ENCODE assay signal across 9 mouse cellular contexts in the genomic region with DNA sequence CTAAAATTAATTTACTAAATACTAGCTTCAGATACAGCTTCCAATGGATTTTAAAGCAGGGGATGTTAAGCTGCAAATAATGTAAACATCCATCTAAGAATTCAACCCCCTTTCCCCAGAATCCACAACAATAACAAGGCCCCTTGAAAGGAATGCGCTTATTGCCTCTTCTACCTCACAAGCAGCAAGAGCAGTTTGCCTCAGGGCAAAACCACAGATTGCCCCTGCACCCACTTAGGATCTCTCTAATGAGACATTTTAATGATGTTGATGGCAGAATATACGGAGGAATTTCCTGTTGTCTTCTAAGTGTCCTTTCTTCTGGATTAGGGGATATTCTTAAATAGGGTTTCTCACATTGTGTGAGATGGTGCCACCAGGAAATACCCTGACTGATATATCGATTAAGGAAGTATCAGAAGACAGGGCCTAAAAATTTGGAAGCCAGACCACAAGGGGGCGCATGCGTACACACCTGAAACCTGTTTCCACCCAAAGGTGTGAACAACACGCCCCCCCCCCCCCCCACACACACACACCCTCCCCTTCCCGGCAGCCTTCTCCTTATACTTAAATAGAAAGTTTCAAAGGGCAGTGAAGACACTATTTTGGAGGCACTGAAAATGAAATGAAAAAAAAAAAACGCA. TPM values are rescaled to one million over a fixed set of nuclear protein-coding genes. Genes with fewer than 3 reads are reported as not detected.
DNase-seq lines count a peak whose midpoint lies in the region; ATAC-seq and TF ChIP-seq lines count a peak whose summit lies in the region.
"Had no signal": no experiment of that assay in that cellular context is flagged by ENCODE, and none has a peak within 500 bp of the region (broad histone marks: within the 10 kb centered on the region; RNA-seq: fewer than 3 reads in every experiment).

No protein-coding gene starts in this region.

- peak overlapping the region; percentile 37 for H3K4me2 ChIP-seq in limb, embryonic 13.5 days (replicated peaks)
- no peak overlapping the region for H3K4me2 ChIP-seq in forebrain, embryonic 14.5 days (ENCODE audit: low read length)

- ATAC-seq in limb, embryonic 13.5 days (ENCODE audit: low FRiP score, low read depth), result no peak
- ATAC-seq in forebrain, embryonic 14.5 days, result no peak
- no peak for ATAC-seq in megakaryocyte, adult 5-6 weeks (ENCODE audit: poor library complexity, severe bottlenecking)

- no peak overlapping the region for H3K4me3 ChIP-seq in layer of hippocampus, adult 2 months
- H3K4me3 ChIP-seq in limb, embryonic 13.5 days, result peak overlapping the region; percentile 28
- no peak overlapping the region for H3K4me3 ChIP-seq in forebrain, embryonic 14.5 days (ENCODE audit: low read depth, low read length)

- 0 out of 2 replicates have a peak overlapping the region, but pooled peaks have one; percentile 37 for H3K27ac ChIP-seq in layer of hippocampus, adult 2 months
- peak overlapping the region; percentile 59 for H3K27ac ChIP-seq in limb, embryonic 13.5 days
- no peak overlapping the region for H3K27ac ChIP-seq in forebrain, embryonic 14.5 days (ENCODE audit: low read depth, low read length)

- H3K4me1 ChIP-seq in limb, embryonic 13.5 days, result peaks cover 13% of the 10 kb centered on the region
- H3K4me1 ChIP-seq in forebrain, embryonic 14.5 days (ENCODE audit: control insufficient read depth, insufficient read depth, low read length), result no peaks in the 10 kb centered on the region

- no peak for DNase-seq in layer of hippocampus, adult 2 months (ENCODE audit: low spot score in 2 of 2)
- no peak for DNase-seq in layer of hippocampus, postnatal 10 days (ENCODE audit: low spot score in 2 of 2)
- peak; percentile 35 for DNase-seq in R1 (ENCODE audit: low read depth, low spot score)
- DNase-seq in cerebellum, postnatal 25 days, result peak; percentile 29 to 58
- no peak for DNase-seq in forebrain, embryonic 14.5 days (ENCODE audit: low spot score)

- peak; percentile 52 for TF ChIP-seq CTCF in layer of hippocampus, adult 2 months (conservative IDR thresholded peaks at IDR 0.05)

- peaks cover 6% of the 10 kb centered on the region for H3K36me3 ChIP-seq in limb, embryonic 13.5 days
- no peaks in the 10 kb centered on the region for H3K36me3 ChIP-seq in forebrain, embryonic 14.5 days (ENCODE audit: control insufficient read depth, insufficient read depth, low read length)

- H3K9ac ChIP-seq in limb, embryonic 13.5 days, result no peak overlapping the region
- H3K9ac ChIP-seq in forebrain, embryonic 14.5 days (ENCODE audit: low read length), result no peak overlapping the region

- WGBS in limb, embryonic 13.5 days, result 47% methylated on average over 8 of the region's 8 CpGs
- WGBS in forebrain, embryonic 14.5 days, result 45% methylated on average over 8 of the region's 8 CpGs

- 0 out of 2 replicates have a peak, but pooled peaks cover 3% of the 10 kb centered on the region for H3K9me3 ChIP-seq in limb, embryonic 13.5 days
- no peaks in the 10 kb centered on the region for H3K9me3 ChIP-seq in forebrain, embryonic 14.5 days (replicated peaks; ENCODE audit: control insufficient read depth, low read length)

- no peaks in the 10 kb centered on the region for H3K27me3 ChIP-seq in limb, embryonic 13.5 days
- H3K27me3 ChIP-seq in forebrain, embryonic 14.5 days (replicated peaks; ENCODE audit: control insufficient read depth, insufficient read depth, low read length), result no peaks in the 10 kb centered on the region

RNA-seq across cellular contexts. Expression of a gene that starts 2.7 kb away (rescaled TPM):
- total RNA-seq in layer of hippocampus, adult 2 months (2021), result 1 to 10 TPM; 2.6 to 4.3 TPM
- total RNA-seq in layer of hippocampus, postnatal 10 days (2021), result 1 to 10 TPM; 3.9 to 4.2 TPM
- 330 and 358 TPM in 2 replicates for polyA plus RNA-seq in limb, embryonic 13.5 days (2015; fragmentation: Nextera tagmentation; extraction: Ambion mirVana)
- 27.6 and 30.8 TPM in 2 replicates for polyA plus RNA-seq in forebrain, embryonic 14.5 days (2014; fragmentation: Nextera tagmentation; extraction: Ambion mirVana)
- 0.11 TPM in 1 of 2 replicates, not detected in the other for total RNA-seq in megakaryocyte, adult 5-6 weeks (2015)
- 0.11 TPM in 1 of 2 replicates, not detected in the other for total RNA-seq in megakaryocyte, adult 5-6 weeks (2017)

RNA-seq across cellular contexts. Expression of a gene that starts 39.1 kb away (rescaled TPM):
- under 1 TPM in 1 of 2 experiments, not detected in 1; 0.29 TPM for total RNA-seq in layer of hippocampus, adult 2 months (2021)
- total RNA-seq in layer of hippocampus, postnatal 10 days (2021), result 1 to 10 TPM; 2.1 to 3.4 TPM
- polyA plus RNA-seq in limb, embryonic 13.5 days (2015; fragmentation: Nextera tagmentation; extraction: Ambion mirVana), result 76.1 and 78.8 TPM in 2 replicates
- not detected in 2 replicates for polyA plus RNA-seq in forebrain, embryonic 14.5 days (2014; fragmentation: Nextera tagmentation; extraction: Ambion mirVana)
- not detected in 2 replicates for total RNA-seq in megakaryocyte, adult 5-6 weeks (2015)
- total RNA-seq in megakaryocyte, adult 5-6 weeks (2017), result not detected in 2 replicates
- polyA plus RNA-seq: large intestine, adult 2 months; neural tube, embryonic 14.5 days had no signal

Comparison
In these comparisons a context has a peak if more than half of its experiments do, and no peak if none do; other contexts are left out.
1. DNase-seq: peak in R1 (single experiment) and cerebellum, postnatal 25 days (2 of 2); none in layer of hippocampus, adult 2 months (0 of 2), layer of hippocampus, postnatal 10 days (0 of 2) and forebrain, embryonic 14.5 days (single experiment).